Mouse (Mus musculus) liver, adult 2 months (tissue): ENCODE data around the gene Txlnb. TPM values are rescaled to one million over a fixed set of nuclear protein-coding genes. Genes with fewer than 3 reads are reported as not detected.
A peak's percentile ranks its signal among the peaks of the same experiment; 100 is the strongest.

Experiments
- DNase-seq: peaks from one replicate; pipeline ENCODE4 v3.0.0-alpha.2; 2011; ENCODE audit warnings: low read depth, low spot score; ENCODE audit errors: extremely low read depth
- H3K27ac ChIP-seq: fragments of 200-500 bp; replicated peaks from 2 replicates; pipeline ENCODE4 v1.5.1; 2012; ENCODE audit warnings: low read depth, mild to moderate bottlenecking, control low read depth, inconsistent platforms, low read length; ENCODE audit not compliant: insufficient read depth
- H3K27me3 ChIP-seq: fragments of 200-500 bp; 2 replicates; pipeline ENCODE4 v1.6.1; 2012; ENCODE audit warnings: mild to moderate bottlenecking, moderate library complexity, low read length, inconsistent platforms; ENCODE audit not compliant: control insufficient read depth, insufficient read depth
- H3K36me3 ChIP-seq: fragments of 200-500 bp; 2 replicates; pipeline ENCODE4 v1.6.1; 2012; ENCODE audit warnings: low read length, inconsistent platforms; ENCODE audit not compliant: control insufficient read depth, insufficient read depth
- H3K4me1 ChIP-seq: fragments of 200-500 bp; 2 replicates; pipeline ENCODE4 v1.6.1; 2011; ENCODE audit warnings: low read length; ENCODE audit not compliant: control insufficient read depth, insufficient read depth
- H3K4me3 ChIP-seq: fragments of 200-500 bp; 2 replicates; pipeline ENCODE4 v1.5.1; 2011; ENCODE audit warnings: low read depth, mild to moderate bottlenecking, control low read depth, low read length, moderate library complexity; ENCODE audit not compliant: insufficient read depth
- H3K79me2 ChIP-seq: fragments of 200-500 bp; 2 replicates; pipeline ENCODE4 v1.6.1; 2012; ENCODE audit warnings: inconsistent platforms, mild to moderate bottlenecking, low read length, moderate library complexity; ENCODE audit not compliant: control insufficient read depth, insufficient read depth
- H3K9ac ChIP-seq: fragments of 200-500 bp; 2 replicates; pipeline ENCODE4 v1.6.1; 2012; ENCODE audit warnings: low read depth, mild to moderate bottlenecking, control low read depth, inconsistent platforms, low read length
- CTCF ChIP-seq: fragments of 200-500 bp; IDR thresholded peaks from 2 replicates; pipeline ENCODE4 v1.5.1; 2011; ENCODE audit warnings: low read depth, low read length, control low read depth
- POLR2A ChIP-seq: fragments of 200-500 bp; IDR thresholded peaks from 2 replicates; pipeline ENCODE4 v1.6.1; 2011; ENCODE audit warnings: low read length, control low read depth; ENCODE audit not compliant: insufficient read depth; ENCODE audit errors: extremely low read depth
- WGBS: fragments of 180-500 bp; shearing (Covaris S2); methylation state at CpG from one replicate; pipeline ENCODE4 v1.1.7; 2018; 5-methylcytosine and 5-hydroxymethylcytosine counted together
- polyA plus RNA-seq: library from polyadenylated mRNA; depleted of rRNA; stranded (reverse); fragments of >200 nt; gene quantifications from 2 replicates; pipeline ENCODE4 v1.2.3, GENCODE M21; 2012; rRNA removed
- total RNA-seq: library from RNA; depleted of rRNA; stranded (reverse); fragments of >200 nt; gene quantifications from 2 replicates; pipeline ENCODE4 v1.2.3, GENCODE M21; 2014; rRNA removed

The Txlnb gene
- total and polyA plus RNA-seq, 2 experiments, result 0.18 TPM; not detected in 1

GRCm38 (mm10) chr10:17860701-17861480, 64.9 kb downstream of the Txlnb start:
- no peak for DNase-seq
- Histone ChIP-seq H3K4me1 (no peaks in the 10 kb centered on the region), H3K27ac (no peak overlapping the region), H3K79me2 (no peaks in the 10 kb centered on the region), H3K36me3 (no peaks in the 10 kb centered on the region), H3K4me3 (no peak overlapping the region), H3K9ac (no peak overlapping the region), H3K27me3 (no peaks in the 10 kb centered on the region)
- no peak for TF ChIP-seq CTCF
- no peak for TF ChIP-seq POLR2A
- WGBS, result 72% methylated on average over 6 of the region's 6 CpGs

- no peaks in the 10 kb centered on the region for H3K27me3 ChIP-seq
- 47% methylated on average over 5 of the region's 5 CpGs for WGBS
- DNase-seq, result peak; percentile 61
- TF ChIP-seq CTCF (peak; percentile 92), POLR2A (no peak)
- H3K27ac ChIP-seq, result no peak overlapping the region
- H3K36me3 ChIP-seq, result no peaks in the 10 kb centered on the region
- H3K4me1 ChIP-seq, result no peaks in the 10 kb centered on the region
- no peak overlapping the region for H3K4me3 ChIP-seq
- no peaks in the 10 kb centered on the region for H3K79me2 ChIP-seq
- H3K9ac ChIP-seq, result no peak overlapping the region
Observed at GRCm38 (mm10) chr10:17869822-17870662, 74.0 kb downstream of the Txlnb start.

DNA sequence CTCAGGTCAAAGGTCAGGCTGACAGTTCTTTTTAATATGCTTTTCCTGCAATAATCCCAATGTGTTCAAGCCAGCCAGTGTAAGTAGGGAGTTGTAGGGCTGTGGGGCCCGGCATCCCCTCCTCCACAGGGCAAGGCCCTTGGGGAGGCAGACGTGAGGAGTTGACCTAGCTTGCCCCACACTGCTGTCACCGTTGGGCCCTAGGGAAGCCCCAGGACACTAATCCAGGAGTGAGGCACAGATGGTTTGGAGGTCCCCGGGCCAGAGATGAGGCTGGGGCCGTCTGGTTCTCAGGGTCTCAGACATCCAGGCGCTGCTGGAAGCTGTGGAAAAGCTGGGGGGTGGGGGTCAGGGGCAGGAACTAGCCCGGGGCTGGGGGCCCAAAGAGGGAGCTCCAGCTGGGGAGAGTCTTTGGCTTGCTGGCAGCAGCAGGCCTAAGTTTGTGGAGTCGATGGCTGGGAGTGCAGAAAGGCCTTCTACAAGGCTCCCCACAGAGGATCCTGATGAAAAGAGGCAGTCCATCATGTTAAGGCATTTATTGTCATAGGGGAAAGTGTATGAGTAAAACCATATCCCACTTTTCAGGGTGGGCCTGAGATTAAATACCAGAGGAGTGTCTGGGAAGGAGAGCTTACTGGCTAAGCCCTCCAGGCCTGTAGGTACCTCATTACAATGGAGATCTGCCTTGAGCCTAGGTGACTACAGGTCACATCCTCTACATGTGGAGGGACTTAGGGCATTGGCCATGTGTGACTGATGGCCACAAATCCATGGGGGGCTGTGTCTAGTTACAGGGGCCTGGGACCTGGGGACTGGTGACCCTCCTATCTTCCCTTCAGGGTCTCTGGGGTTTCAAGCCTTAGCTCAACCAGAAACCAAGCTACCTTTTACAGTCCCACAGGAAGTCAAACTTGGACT, 82.2 kb downstream of the Txlnb start:
- no peak overlapping the region for H3K9ac ChIP-seq
- WGBS, result 77% methylated on average over 8 of the region's 8 CpGs
- H3K27ac ChIP-seq, result no peak overlapping the region
- no peak for TF ChIP-seq POLR2A
- TF ChIP-seq CTCF, result no peak
- H3K79me2 ChIP-seq, result no peaks in the 10 kb centered on the region
- no peaks in the 10 kb centered on the region for H3K27me3 ChIP-seq
- H3K4me1 ChIP-seq, result peaks cover 5% of the 10 kb centered on the region
- H3K4me3 ChIP-seq, result no peak overlapping the region
- no peaks in the 10 kb centered on the region for H3K36me3 ChIP-seq
- DNase-seq, result no peak

- no peak for TF ChIP-seq CTCF
- no peak for TF ChIP-seq POLR2A
- Histone ChIP-seq H3K36me3 (no peaks in the 10 kb centered on the region), H3K9ac (no peak overlapping the region), H3K4me1 (peaks cover 5% of the 10 kb centered on the region), H3K27ac (no peak overlapping the region), H3K79me2 (no peaks in the 10 kb centered on the region), H3K4me3 (no peak overlapping the region), H3K27me3 (no peaks in the 10 kb centered on the region)
- no peak for DNase-seq
- 90% methylated on average over 3 of the region's 3 CpGs for WGBS
Observed at GRCm38 (mm10) chr10:17880038-17880437, 84.0 kb downstream of the Txlnb start.

- no peaks in the 10 kb centered on the region for H3K79me2 ChIP-seq
- no peak overlapping the region for H3K27ac ChIP-seq
- WGBS, result 88% methylated on average over 2 of the region's 2 CpGs
- H3K4me1 ChIP-seq, result peaks cover 5% of the 10 kb centered on the region
- no peaks in the 10 kb centered on the region for H3K36me3 ChIP-seq
- DNase-seq, result no peak
- TF ChIP-seq POLR2A (no peak), CTCF (no peak)
- H3K4me3 ChIP-seq, result no peak overlapping the region
- H3K27me3 ChIP-seq, result no peaks in the 10 kb centered on the region
- no peak overlapping the region for H3K9ac ChIP-seq
Observed at GRCm38 (mm10) chr10:17880724-17881123, 84.7 kb downstream of the Txlnb start.

Other genes starting within 250 kb of the Txlnb start
- 9.2 and 9.7 TPM in 2 replicates for gene Cited2, start 73.0 kb upstream of the Txlnb start, total RNA-seq
- 25.6 and 25.9 TPM in 2 replicates for gene Cited2, start 73.0 kb upstream of the Txlnb start, polyA plus RNA-seq
- 25.2 and 27.9 TPM in 2 replicates for gene Heca, start 151.8 kb downstream of the Txlnb start, total RNA-seq
- gene Heca, start 151.8 kb downstream of the Txlnb start, polyA plus RNA-seq, result 7.5 and 15.1 TPM in 2 replicates
- 13.2 and 14.3 TPM in 2 replicates for gene Abracl, start 227.1 kb downstream of the Txlnb start, total RNA-seq
- gene Abracl, start 227.1 kb downstream of the Txlnb start, polyA plus RNA-seq, result 5.8 and 6.3 TPM in 2 replicates